Mouse (Mus musculus): Measurements from ENCODE around the gene Sept11. TPM values are rescaled to one million over a fixed set of nuclear protein-coding genes. Genes with fewer than 3 reads are reported as not detected.

The Sept11 gene
- polyA plus RNA-seq, 1 experiment from 2014 or later = 266 TPM

DNA sequence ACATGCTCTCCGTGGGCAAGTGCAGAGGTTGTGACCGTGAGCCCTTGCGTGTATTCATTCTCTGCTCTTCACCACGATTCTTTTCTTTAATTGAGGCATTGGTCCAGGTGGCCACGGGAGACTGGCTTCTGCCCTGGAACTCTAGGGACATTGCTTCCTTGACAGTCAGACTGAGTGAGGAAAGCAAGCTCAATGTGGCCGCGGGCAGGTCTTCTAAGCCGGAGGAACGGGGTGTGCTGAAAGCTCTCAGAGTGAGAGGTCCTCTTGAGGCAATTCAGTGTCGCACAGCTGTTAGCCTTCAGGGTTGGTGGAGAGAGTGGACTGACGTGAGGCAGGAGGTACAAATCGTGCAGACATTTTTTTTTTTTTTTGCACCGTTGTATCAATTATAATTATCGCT lies 5.6 kb downstream of the Sept11 start:
- Histone ChIP-seq H3K4me3 (no peak overlapping the region), H3K27me3 (replicated peaks) (no peaks in the 10 kb centered on the region), H3K4me1 (peaks cover 55% of the 10 kb centered on the region), H3K9me3 (no peaks in the 10 kb centered on the region), H3K9ac (no peak overlapping the region), H3K4me2 (replicated peaks) (no peak overlapping the region), H3K36me3 (peaks cover 5% of the 10 kb centered on the region; the same call in 1 of the 2 replicates), H3K27ac (no peak overlapping the region)
- no peak for ATAC-seq (ENCODE audit: low FRiP score, low read depth)
- WGBS = 77% methylated on average over 14 of the region's 14 CpGs

DNA sequence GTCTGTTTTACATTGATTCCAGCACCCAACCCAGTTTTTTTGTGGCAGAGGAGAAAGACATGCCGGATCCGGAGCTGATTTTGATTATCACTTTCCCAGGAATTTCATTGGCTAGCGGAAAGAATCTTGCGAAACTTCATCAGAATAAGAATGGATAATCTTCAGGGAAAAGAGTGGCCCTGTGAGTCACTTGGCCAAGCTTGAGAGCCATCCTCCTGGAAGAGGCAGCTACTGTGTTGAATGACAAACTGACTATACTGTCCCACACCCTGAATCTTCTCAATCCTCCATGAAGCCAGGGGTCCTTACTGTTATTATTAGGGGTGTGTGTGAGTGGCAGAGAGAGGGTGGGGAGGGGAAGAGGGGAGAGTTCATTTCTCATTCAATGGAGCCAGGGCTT lies 7.7 kb downstream of the Sept11 start:
- H3K27me3 ChIP-seq (replicated peaks) = no peaks in the 10 kb centered on the region
- 71% methylated on average over 4 of the region's 4 CpGs for WGBS
- H3K9ac ChIP-seq = no peak overlapping the region
- H3K4me2 ChIP-seq (replicated peaks) = no peak overlapping the region; the same call in 1 of the 2 replicates
- peaks cover 40% of the 10 kb centered on the region for H3K4me1 ChIP-seq
- no peaks in the 10 kb centered on the region for H3K9me3 ChIP-seq
- H3K36me3 ChIP-seq = peaks cover 5% of the 10 kb centered on the region; the same call in 1 of the 2 replicates
- H3K27ac ChIP-seq = no peak overlapping the region
- ATAC-seq (ENCODE audit: low FRiP score, low read depth) = no peak
- no peak overlapping the region for H3K4me3 ChIP-seq

DNA sequence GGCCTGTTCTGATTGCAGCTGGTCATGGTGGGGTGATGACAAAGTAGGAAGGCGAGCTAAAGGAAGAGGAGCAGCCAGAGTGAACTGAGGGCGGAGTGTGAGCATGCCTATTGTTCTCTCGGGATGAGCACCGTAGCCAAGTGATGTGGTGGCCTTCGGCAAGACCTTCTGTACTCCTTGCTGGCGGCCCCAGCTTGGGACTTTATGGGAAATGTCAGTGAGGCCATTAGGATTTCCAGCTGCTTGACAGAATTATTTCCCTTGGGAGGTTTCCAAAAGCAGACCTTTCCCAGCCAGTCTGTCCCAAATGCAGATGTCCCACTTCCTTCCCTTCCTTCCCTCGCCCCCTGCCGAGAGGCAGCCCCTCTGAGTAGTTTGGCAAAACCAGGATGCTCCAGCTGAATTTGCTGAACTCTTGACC lies 8.1 kb downstream of the Sept11 start:
- peak; percentile 49; the same call in 1 of the 2 replicates for ATAC-seq (ENCODE audit: low FRiP score, low read depth)

DNA sequence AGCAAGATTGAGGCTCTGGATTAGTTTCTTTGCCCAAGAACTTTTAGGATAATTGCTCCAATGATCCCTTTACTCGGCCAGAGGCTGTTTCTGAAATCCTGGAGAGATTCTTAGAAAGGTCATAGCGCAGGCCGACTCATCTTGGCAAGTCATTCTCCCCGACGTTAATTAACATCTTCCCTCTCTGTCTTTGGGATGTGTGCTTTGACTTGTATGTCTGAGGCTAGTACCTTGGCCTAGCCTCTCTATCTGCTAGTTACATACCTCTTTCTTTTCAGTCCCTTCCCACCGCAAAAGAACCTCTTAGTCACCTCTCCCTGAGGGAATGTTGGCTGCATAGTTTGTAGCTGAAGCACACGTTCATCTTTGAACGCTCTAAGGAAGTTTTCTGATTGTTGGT lies 10.4 kb downstream of the Sept11 start:
- H3K4me3 ChIP-seq = no peak overlapping the region
- no peak overlapping the region for H3K27ac ChIP-seq
- no peak overlapping the region for H3K4me2 ChIP-seq (replicated peaks)
- no peaks in the 10 kb centered on the region for H3K27me3 ChIP-seq (replicated peaks)
- H3K9me3 ChIP-seq = no peaks in the 10 kb centered on the region
- peaks cover 5% of the 10 kb centered on the region; the same call in 1 of the 2 replicates for H3K36me3 ChIP-seq
- peaks cover 14% of the 10 kb centered on the region for H3K4me1 ChIP-seq
- no peak overlapping the region for H3K9ac ChIP-seq
- 91% methylated on average over 8 of the region's 8 CpGs for WGBS
- no peak for ATAC-seq (ENCODE audit: low FRiP score, low read depth)

More for the DNA sequence above, 8.1 kb downstream of the Sept11 start:
- H3K4me3 ChIP-seq = no peak overlapping the region
- 23% methylated on average over 8 of the region's 8 CpGs for WGBS
- peaks cover 35% of the 10 kb centered on the region for H3K4me1 ChIP-seq
- no peaks in the 10 kb centered on the region for H3K27me3 ChIP-seq (replicated peaks)
- no peaks in the 10 kb centered on the region for H3K9me3 ChIP-seq
- peaks cover 5% of the 10 kb centered on the region; the same call in 1 of the 2 replicates for H3K36me3 ChIP-seq
- peak overlapping the region; percentile 26 for H3K4me2 ChIP-seq (replicated peaks)
- no peak overlapping the region for H3K27ac ChIP-seq
- H3K9ac ChIP-seq = no peak overlapping the region

GRCm38 (mm10) chr5:93104987-93105823 lies 12.0 kb downstream of the Sept11 start:
- Histone ChIP-seq H3K27ac (no peak overlapping the region), H3K9me3 (no peaks in the 10 kb centered on the region), H3K27me3 (replicated peaks) (no peaks in the 10 kb centered on the region), H3K36me3 (peaks cover 9% of the 10 kb centered on the region; the same call in 1 of the 2 replicates), H3K4me2 (replicated peaks) (no peak overlapping the region), H3K4me3 (no peak overlapping the region), H3K9ac (no peak overlapping the region), H3K4me1 (peaks cover 10% of the 10 kb centered on the region)
- WGBS = 80% methylated on average over 5 of the region's 5 CpGs
- no peak for ATAC-seq (ENCODE audit: low FRiP score, low read depth)

DNA sequence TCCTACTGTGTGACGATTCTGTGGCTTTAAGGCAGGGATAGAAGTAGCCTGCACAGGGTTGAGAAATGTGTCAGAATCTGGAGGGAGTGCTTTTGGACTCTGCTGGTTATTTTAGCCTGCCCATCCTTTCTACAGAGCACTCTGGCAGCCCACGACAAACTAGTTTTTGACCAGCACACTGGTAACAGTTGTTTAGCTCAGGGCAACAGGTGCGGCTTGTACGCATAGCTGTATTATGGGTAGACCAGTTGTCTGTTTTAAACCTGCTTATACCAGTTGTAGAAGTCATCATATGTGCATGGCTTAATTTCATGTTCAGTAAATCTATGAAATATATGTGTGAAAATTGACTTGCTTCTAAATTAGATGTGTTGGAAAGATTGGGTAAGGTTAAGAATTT lies 12.8 kb downstream of the Sept11 start:
- WGBS = 95% methylated on average over 4 of the region's 4 CpGs
- H3K36me3 ChIP-seq = peaks cover 9% of the 10 kb centered on the region; the same call in 1 of the 2 replicates

DNA sequence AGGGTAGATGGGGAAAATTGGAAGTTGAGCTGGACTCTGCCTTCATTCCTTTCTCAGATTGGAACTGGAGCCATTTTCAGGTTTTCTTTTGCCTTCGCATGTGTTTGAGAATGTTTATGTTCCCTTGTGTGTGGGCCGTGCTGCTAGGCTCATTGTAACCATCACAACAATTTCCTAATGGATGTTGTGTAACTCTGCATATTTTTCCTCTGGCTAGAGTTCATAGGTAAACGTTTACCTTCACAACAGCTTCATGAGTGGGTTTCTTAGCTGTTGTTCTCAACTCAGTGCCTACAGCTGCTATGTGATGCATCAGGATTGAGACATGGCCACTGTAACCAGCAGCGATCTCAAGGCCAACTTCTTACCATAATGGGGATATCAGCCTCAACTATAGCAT lies 15.5 kb downstream of the Sept11 start:
- Histone ChIP-seq H3K4me3 (no peak overlapping the region), H3K27ac (no peak overlapping the region), H3K9ac (no peak overlapping the region), H3K27me3 (replicated peaks) (no peaks in the 10 kb centered on the region), H3K9me3 (no peaks in the 10 kb centered on the region), H3K4me2 (replicated peaks) (no peak overlapping the region), H3K4me1 (no peaks in the 10 kb centered on the region), H3K36me3 (peaks cover 12% of the 10 kb centered on the region; the same call in 1 of the 2 replicates)
- WGBS = 90% methylated on average over 4 of the region's 4 CpGs
- ATAC-seq (ENCODE audit: low FRiP score, low read depth) = no peak

More for the DNA sequence above, 12.8 kb downstream of the Sept11 start:
- H3K27me3 ChIP-seq (replicated peaks) = no peaks in the 10 kb centered on the region
- ATAC-seq (ENCODE audit: low FRiP score, low read depth) = no peak
- peaks cover 8% of the 10 kb centered on the region for H3K4me1 ChIP-seq
- H3K9ac ChIP-seq = no peak overlapping the region
- H3K27ac ChIP-seq = no peak overlapping the region
- H3K4me3 ChIP-seq = no peak overlapping the region
- no peaks in the 10 kb centered on the region for H3K9me3 ChIP-seq
- H3K4me2 ChIP-seq (replicated peaks) = no peak overlapping the region

DNA sequence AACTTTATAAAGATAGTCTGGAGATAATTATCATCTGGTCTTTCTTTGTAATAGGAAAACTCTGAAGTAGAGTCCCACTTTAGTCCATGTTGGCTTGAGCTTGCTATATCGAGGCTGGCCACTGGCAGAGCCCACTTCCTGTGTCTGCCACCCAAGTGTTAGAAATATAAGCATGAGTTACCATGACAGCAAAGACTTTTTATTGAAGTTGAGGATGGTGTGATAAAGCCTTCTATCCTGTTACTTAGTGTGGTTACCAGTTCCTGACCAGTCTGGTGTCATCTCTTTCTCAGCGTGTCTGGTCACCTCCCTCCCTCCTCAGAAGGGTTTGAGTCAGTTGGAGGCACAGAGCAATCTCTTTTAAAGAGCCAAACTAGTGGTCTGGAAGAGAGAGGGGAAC lies 16.3 kb downstream of the Sept11 start:
- Histone ChIP-seq H3K36me3 (peaks cover 12% of the 10 kb centered on the region; the same call in 1 of the 2 replicates), H3K27me3 (replicated peaks) (no peaks in the 10 kb centered on the region), H3K4me3 (no peak overlapping the region), H3K9me3 (no peaks in the 10 kb centered on the region), H3K4me2 (replicated peaks) (no peak overlapping the region), H3K4me1 (no peaks in the 10 kb centered on the region), H3K9ac (no peak overlapping the region), H3K27ac (no peak overlapping the region)
- WGBS = 93% methylated on average over 2 of the region's 2 CpGs
- no peak for ATAC-seq (ENCODE audit: low FRiP score, low read depth)

- Histone ChIP-seq H3K9me3 (no peaks in the 10 kb centered on the region), H3K27ac (no peak overlapping the region), H3K9ac (no peak overlapping the region), H3K4me3 (no peak overlapping the region), H3K27me3 (replicated peaks) (no peaks in the 10 kb centered on the region), H3K4me1 (peaks cover 10% of the 10 kb centered on the region), H3K36me3 (peaks cover 12% of the 10 kb centered on the region; the same call in 1 of the 2 replicates), H3K4me2 (replicated peaks) (no peak overlapping the region)
- ATAC-seq (ENCODE audit: low FRiP score, low read depth) = no peak
- WGBS = 92% methylated on average over 3 of the region's 3 CpGs
These were observed 19.1 kb downstream of the Sept11 start for GRCm38 (mm10) chr5:93112290-93112689.

- ATAC-seq (ENCODE audit: low FRiP score, low read depth) = no peak
- H3K4me3 ChIP-seq = no peak overlapping the region
- H3K27ac ChIP-seq = no peak overlapping the region
- peaks cover 12% of the 10 kb centered on the region; the same call in 1 of the 2 replicates for H3K36me3 ChIP-seq
- no peaks in the 10 kb centered on the region for H3K9me3 ChIP-seq
- WGBS = 82% methylated on average over 5 of the region's 5 CpGs
- H3K4me2 ChIP-seq (replicated peaks) = no peak overlapping the region
- H3K4me1 ChIP-seq = peaks cover 16% of the 10 kb centered on the region
- no peak overlapping the region for H3K9ac ChIP-seq
- H3K27me3 ChIP-seq (replicated peaks) = no peaks in the 10 kb centered on the region
These were observed 20.3 kb downstream of the Sept11 start for GRCm38 (mm10) chr5:93113517-93113916.

- H3K36me3 ChIP-seq = peaks cover 8% of the 10 kb centered on the region; the same call in 1 of the 2 replicates
These were observed 21.3 kb downstream of the Sept11 start for GRCm38 (mm10) chr5:93114515-93114914.

DNA sequence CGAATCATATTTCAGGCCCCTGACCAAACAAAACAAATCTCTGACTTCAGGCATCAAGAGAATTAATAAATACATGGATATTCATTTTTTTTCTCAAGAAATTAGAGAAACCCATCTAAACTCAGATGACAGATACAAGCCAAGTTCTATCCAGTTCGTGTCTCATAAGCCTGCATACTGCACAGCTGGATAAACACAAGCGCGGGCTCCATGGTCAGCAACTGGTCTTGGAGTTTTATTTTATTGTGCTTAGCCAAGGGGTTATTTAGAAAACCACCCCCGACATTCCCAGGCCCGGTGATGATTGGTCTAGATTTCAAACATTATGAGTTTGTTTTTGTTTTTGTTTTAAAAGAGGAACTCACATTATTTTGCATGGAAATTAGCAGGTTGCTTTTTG lies 21.8 kb downstream of the Sept11 start:
- Histone ChIP-seq H3K9ac (no peak overlapping the region), H3K4me3 (no peak overlapping the region), H3K27ac (no peak overlapping the region), H3K4me2 (replicated peaks) (no peak overlapping the region), H3K36me3 (peaks cover 7% of the 10 kb centered on the region; the same call in 1 of the 2 replicates), H3K27me3 (replicated peaks) (no peaks in the 10 kb centered on the region), H3K9me3 (no peaks in the 10 kb centered on the region), H3K4me1 (peaks cover 16% of the 10 kb centered on the region)
- no peak for ATAC-seq (ENCODE audit: low FRiP score, low read depth)
- 80% methylated on average over 6 of the region's 6 CpGs for WGBS

More at GRCm38 (mm10) chr5:93114515-93114914, 21.3 kb downstream of the Sept11 start:
- no peaks in the 10 kb centered on the region for H3K27me3 ChIP-seq (replicated peaks)
- H3K4me2 ChIP-seq (replicated peaks) = no peak overlapping the region
- H3K4me3 ChIP-seq = no peak overlapping the region
- H3K9me3 ChIP-seq = no peaks in the 10 kb centered on the region
- 78% methylated on average over 6 of the region's 6 CpGs for WGBS
- no peak for ATAC-seq (ENCODE audit: low FRiP score, low read depth)
- peaks cover 16% of the 10 kb centered on the region for H3K4me1 ChIP-seq
- no peak overlapping the region for H3K9ac ChIP-seq
- H3K27ac ChIP-seq = no peak overlapping the region
